Mouse (Mus musculus) small intestine, adult 2 months (tissue): Measurements from ENCODE around the gene Ighmbp2. TPM values are rescaled to one million over a fixed set of nuclear protein-coding genes. Genes with fewer than 3 reads are reported as not detected.

Experiments used
- polyA plus RNA-seq: library from polyadenylated mRNA; depleted of rRNA; stranded (reverse); fragments of >200 nt; gene quantifications from 2 replicates; pipeline ENCODE4 v1.2.3, GENCODE M21; 2012; rRNA removed

Gene Ighmbp2
- polyA plus RNA-seq, 1 experiment = 5.1 TPM

Other genes starting within 250 kb of the Ighmbp2 start
- gene Mrpl21, start 116 bp downstream of the Ighmbp2 start, polyA plus RNA-seq = 29.0 and 34.3 TPM in 2 replicates
- gene Cpt1a, start 39.3 kb upstream of the Ighmbp2 start, polyA plus RNA-seq = 40.5 and 92.1 TPM in 2 replicates
- 0.10 and 0.42 TPM in 2 replicates for gene Tesmin, start 105.8 kb upstream of the Ighmbp2 start, polyA plus RNA-seq
- 12.3 and 200 TPM in 2 replicates for gene Gal, start 131.5 kb upstream of the Ighmbp2 start, polyA plus RNA-seq